Mouse (Mus musculus): ENCODE measurements around the gene Klra6. TPM values are rescaled to one million over a fixed set of nuclear protein-coding genes. Genes with fewer than 3 reads are reported as not detected.
"Not testable (repeated sequence)": the region's sequence is repeated elsewhere in the genome, so short reads cannot be mapped to it uniquely, and the experiment has no call there.

Gene Klra6
- not detected for total RNA-seq (2021)
- long read RNA-seq, experiment 1, result 0 reads
- long read RNA-seq, experiment 2, result 0 reads

GRCm38 (mm10) chr6:130026854-130027253, at the start of gene Klra6:
Gene Klra6 (minus strand): TSS chr6:130026954.
- intact Hi-C loops (cut with DNase I), result no loop called here
- no peak for DNase-seq

GRCm38 (mm10) chr6:130067171-130067570, 40.4 kb upstream of the Klra6 start, which contains the start of gene Klra4:
Gene Klra4 (minus strand): TSS chr6:130067271.
- intact Hi-C loops (cut with DNase I), result loop anchor here (5.0 kb wide), 1 partner anchor 240 kb away; no protein-coding TSS in a partner anchor
- not testable (repeated sequence) for DNase-seq

DNA sequence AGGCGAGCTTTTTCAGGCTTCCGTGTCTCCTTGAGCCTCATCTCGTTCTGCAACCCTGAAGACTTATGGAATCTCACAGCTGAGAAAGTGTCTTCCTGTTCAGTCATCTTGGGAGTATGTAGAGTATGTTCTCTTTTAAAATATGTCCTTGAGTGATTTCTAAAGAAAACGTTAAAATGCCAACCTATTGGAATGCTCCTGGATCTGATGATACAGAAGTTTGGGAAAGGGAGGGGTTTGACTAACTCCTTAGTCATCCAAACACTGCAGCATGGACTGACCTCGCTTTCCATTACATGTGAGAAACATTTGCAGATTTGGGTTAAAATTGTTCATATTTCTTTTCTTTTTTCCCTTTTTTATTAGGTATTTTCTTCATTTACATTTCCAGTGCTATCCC, 38.4 kb upstream of the Klra6 start:
- DNase-seq, result no peak
- intact Hi-C loops (cut with DNase I), result loop anchor here (5.0 kb wide), 1 partner anchor 242 kb away; no protein-coding TSS in a partner anchor

DNA sequence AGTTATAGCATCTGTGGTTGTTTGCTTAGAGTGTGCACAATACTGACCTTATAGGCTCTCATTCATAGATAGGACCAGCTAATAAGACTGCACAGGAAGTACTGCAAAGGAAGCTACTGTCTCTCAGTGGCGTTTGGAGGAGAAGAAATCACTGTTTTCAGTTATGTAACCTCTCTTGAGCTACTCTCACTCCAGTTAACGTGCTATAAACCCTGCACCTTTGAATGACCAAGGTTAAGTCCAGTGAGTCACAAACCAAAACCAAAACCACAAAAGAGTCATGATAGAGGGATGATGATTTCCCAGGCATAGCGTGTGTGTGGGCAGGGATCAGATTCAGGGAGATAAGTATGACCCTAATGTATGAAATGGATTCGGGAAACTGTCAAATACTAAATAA, 8.4 kb upstream of the Klra6 start:
- intact Hi-C loops (cut with DNase I); DNase-seq: not testable (repeated sequence)

GRCm38 (mm10) chr6:130031493-130032089, 4.8 kb upstream of the Klra6 start:
- intact Hi-C loops (cut with DNase I); DNase-seq: not testable (repeated sequence)

Other genes starting within 250 kb of the Klra6 start
- gene Gm156, start 242.7 kb downstream of the Klra6 start, total RNA-seq (2021), result not detected
- not detected for gene Gm17631, start 164.3 kb downstream of the Klra6 start, total RNA-seq (2021)
- not detected for gene Klra17, start 150.3 kb downstream of the Klra6 start, total RNA-seq (2021)
- gene Klra5, start 109.3 kb downstream of the Klra6 start, total RNA-seq (2021), result not detected
- gene Klra4, start 40.3 kb upstream of the Klra6 start, total RNA-seq (2021), result not detected
- gene Klra8, start 102.9 kb upstream of the Klra6 start, total RNA-seq (2021), result under 1 TPM; 0.24 to 0.29 TPM
- gene Klra9, start 166.2 kb upstream of the Klra6 start, total RNA-seq (2021), result 1 to 10 TPM; 1.1 to 1.2 TPM
- gene Klra7, start 206.4 kb upstream of the Klra6 start, total RNA-seq (2021), result not detected